Mouse (Mus musculus): ENCODE measurements around the gene Gm20517.

DNA sequence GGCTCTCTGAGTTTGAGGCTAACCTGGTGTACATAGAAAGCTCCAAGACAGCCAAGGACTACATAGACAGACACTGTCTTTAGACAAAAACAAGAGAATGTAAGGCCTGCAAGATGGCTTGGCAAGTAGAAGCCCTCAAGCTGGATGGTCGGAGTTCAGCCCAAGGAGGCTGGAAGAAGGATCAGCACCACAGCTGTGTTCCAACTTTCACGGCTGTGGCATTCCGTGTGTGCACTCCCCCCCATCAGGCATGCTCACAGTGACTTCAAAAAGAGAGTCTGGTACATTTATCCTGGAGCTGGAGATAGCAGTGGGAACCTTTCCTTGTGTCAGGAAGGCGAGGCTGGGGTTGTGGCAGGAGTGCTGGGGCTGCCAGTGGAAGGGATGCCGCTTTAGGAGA is 14.6 kb downstream of the Gm20517 start:
- TF ChIP-seq CTCF (conservative IDR thresholded peaks at IDR 0.05; ENCODE audit: insufficient read depth, insufficient read length, low read depth, low read length) (no peak), POLR2A (IDR thresholded peaks at IDR 0.05; ENCODE audit: low read depth, low read length) (no peak)
